Mouse (Mus musculus): ENCODE measurements around the gene Cad.

DNA sequence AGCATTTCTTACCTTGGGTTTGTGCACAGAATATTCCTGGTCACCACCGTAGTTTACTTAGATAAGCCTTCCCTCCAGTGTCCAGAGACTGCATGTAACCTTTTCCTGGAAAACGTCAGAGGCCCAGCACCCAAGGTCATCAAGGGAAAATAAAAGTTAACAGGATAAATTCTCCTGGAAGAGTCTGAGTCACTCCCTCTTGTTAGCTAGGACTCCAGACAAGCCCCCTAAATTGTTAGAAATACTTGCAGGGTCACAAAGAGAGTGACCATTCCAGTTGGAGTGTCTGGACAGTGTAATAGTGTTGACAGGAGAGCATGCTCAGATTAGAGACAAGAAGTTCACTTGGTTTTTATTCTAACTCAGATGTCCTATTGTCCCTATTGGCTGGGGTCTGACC is 38.7 kb upstream of the Cad start:
- TF ChIP-seq CTCF (conservative IDR thresholded peaks at IDR 0.05; ENCODE audit: low read length) (no peak), NANOG (IDR thresholded peaks at IDR 0.05; ENCODE audit: borderline replicate concordance, low read length) (no peak)

Data from E14TG2a.4 (cell line).